Mouse (Mus musculus) liver, postnatal 0 days (tissue): Measurements from ENCODE around the gene Col4a2. TPM values are rescaled to one million over a fixed set of nuclear protein-coding genes. Genes with fewer than 3 reads are reported as not detected.

Experiments used
- ATAC-seq: fragments of 200-750 bp; cut with Nextera tagmentation; 2 replicates; pipeline ENCODE4 v1.8.0; 2017; ENCODE audit warnings: mild to moderate bottlenecking, moderate library complexity
- DNase-seq: peaks from one replicate; pipeline ENCODE4 v3.0.0-alpha.2; 2016
- H3K27ac ChIP-seq: fragments of 300-500 bp; sonication (generic); 2 replicates; pipeline ENCODE4 v1.5.1; 2014; ENCODE audit warnings: antibody characterized with exemption, moderate library complexity, mild to moderate bottlenecking, low read depth
- H3K27me3 ChIP-seq: fragments of 300-500 bp; sonication (generic); 2 replicates; pipeline ENCODE4 v1.6.1; 2014; ENCODE audit warnings: low read length, control low read depth, mixed read lengths; ENCODE audit not compliant: insufficient read depth
- H3K36me3 ChIP-seq: fragments of 300-500 bp; sonication (generic); replicated peaks from 2 replicates; pipeline ENCODE4 v1.6.1; 2014; ENCODE audit warnings: mild to moderate bottlenecking, control low read depth, low read length, moderate library complexity, mixed read lengths; ENCODE audit not compliant: insufficient read depth
- H3K4me1 ChIP-seq: fragments of 300-500 bp; sonication (generic); 2 replicates; pipeline ENCODE4 v1.6.1; 2014; ENCODE audit warnings: antibody characterized with exemption, mild to moderate bottlenecking, control low read depth; ENCODE audit not compliant: insufficient read depth
- H3K4me2 ChIP-seq: fragments of 300-500 bp; sonication (generic); 2 replicates; pipeline ENCODE4 v1.6.1; 2014; ENCODE audit warnings: low read depth, mild to moderate bottlenecking, low read length, moderate library complexity, mixed read lengths
- H3K4me3 ChIP-seq: fragments of 300-500 bp; sonication (generic); 2 replicates; pipeline ENCODE4 v1.5.1; 2014; ENCODE audit warnings: low read depth, low read length
- H3K9ac ChIP-seq: fragments of 300-500 bp; sonication (generic); replicated peaks from 2 replicates; pipeline ENCODE4 v1.6.1; 2014; ENCODE audit warnings: mild to moderate bottlenecking, moderate library complexity
- H3K9me3 ChIP-seq: fragments of 300-500 bp; sonication (generic); 2 replicates; pipeline ENCODE4 v1.6.1; 2016; ENCODE audit warnings: mild to moderate bottlenecking, control low read depth, low read length, mixed read lengths
- CTCF ChIP-seq: sonication (generic); IDR thresholded peaks from 2 replicates; pipeline ENCODE4 v1.5.1; 2016; ENCODE audit warnings: antibody characterized with exemption, low read depth
- EP300 ChIP-seq: IDR thresholded peaks from 2 replicates; pipeline ENCODE4 v1.6.1; 2016; ENCODE audit warnings: antibody characterized with exemption, low read depth, mild to moderate bottlenecking
- WGBS: fragments of 180-500 bp; shearing (Covaris S2); extraction: QIAGEN DNeasy Blood & Tissue Kit; methylation state at CpG from one replicate; pipeline ENCODE4 v1.1.7; 2014; ENCODE audit not compliant: insufficient replicate concordance; 5-methylcytosine and 5-hydroxymethylcytosine counted together
- polyA plus RNA-seq: library from polyadenylated mRNA; unstranded; fragments of >200 nt; fragmentation: Nextera tagmentation; extraction: Ambion mirVana; gene quantifications from 2 replicates; pipeline ENCODE4 v1.2.1, GENCODE M21; 2015

Col4a2 gene
- polyA plus RNA-seq, 1 experiment from 2014 or later, result 9.7 TPM

GRCm38 (mm10) chr8:11476338-11477177 lies 164.0 kb downstream of the Col4a2 start:
- peaks cover 19% of the 10 kb centered on the region for H3K27me3 ChIP-seq
- H3K9me3 ChIP-seq, result no peaks in the 10 kb centered on the region
- H3K36me3 ChIP-seq, result no peaks in the 10 kb centered on the region
- peak overlapping the region; percentile 82 for H3K4me2 ChIP-seq
- peak overlapping the region; percentile 88 for H3K27ac ChIP-seq
- peaks cover 30% of the 10 kb centered on the region for H3K4me1 ChIP-seq
- ATAC-seq (peak; percentile 43), DNase-seq (peak; percentile 64)
- H3K9ac ChIP-seq, result peak overlapping the region; percentile 64
- WGBS, result 11% methylated on average over 24 of the region's 24 CpGs
- TF ChIP-seq EP300, result no peak
- TF ChIP-seq CTCF, result no peak
- H3K4me3 ChIP-seq, result peak overlapping the region; percentile 62

DNA sequence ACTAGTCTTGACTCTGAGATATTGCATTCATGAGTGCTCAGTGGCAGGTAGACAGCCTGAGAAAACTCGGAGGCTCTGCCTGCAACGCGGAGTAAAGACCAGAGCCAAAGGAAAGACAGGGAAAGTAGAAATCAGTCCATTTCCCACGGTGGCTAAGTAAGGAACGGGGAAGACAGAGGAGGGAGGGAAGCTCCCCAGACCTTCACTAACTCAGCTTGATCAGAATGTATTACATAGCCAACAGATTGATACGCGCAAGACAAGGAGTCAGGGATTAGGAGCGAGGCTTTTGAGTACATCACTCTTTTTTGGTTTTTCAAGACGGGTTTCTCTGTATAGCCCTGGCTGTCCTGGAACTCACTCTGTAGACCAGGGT lies 164.6 kb downstream of the Col4a2 start:
- 8% methylated on average over 9 of the region's 9 CpGs for WGBS
- Histone ChIP-seq H3K36me3 (no peaks in the 10 kb centered on the region), H3K4me3 (peak overlapping the region; percentile 62), H3K9ac (peak overlapping the region; percentile 64), H3K4me2 (peak overlapping the region; percentile 82), H3K27ac (peak overlapping the region; percentile 88), H3K27me3 (peaks cover 19% of the 10 kb centered on the region), H3K9me3 (no peaks in the 10 kb centered on the region), H3K4me1 (peaks cover 27% of the 10 kb centered on the region)
- ATAC-seq (no peak), DNase-seq (no peak)
- TF ChIP-seq CTCF (no peak), EP300 (no peak)

DNA sequence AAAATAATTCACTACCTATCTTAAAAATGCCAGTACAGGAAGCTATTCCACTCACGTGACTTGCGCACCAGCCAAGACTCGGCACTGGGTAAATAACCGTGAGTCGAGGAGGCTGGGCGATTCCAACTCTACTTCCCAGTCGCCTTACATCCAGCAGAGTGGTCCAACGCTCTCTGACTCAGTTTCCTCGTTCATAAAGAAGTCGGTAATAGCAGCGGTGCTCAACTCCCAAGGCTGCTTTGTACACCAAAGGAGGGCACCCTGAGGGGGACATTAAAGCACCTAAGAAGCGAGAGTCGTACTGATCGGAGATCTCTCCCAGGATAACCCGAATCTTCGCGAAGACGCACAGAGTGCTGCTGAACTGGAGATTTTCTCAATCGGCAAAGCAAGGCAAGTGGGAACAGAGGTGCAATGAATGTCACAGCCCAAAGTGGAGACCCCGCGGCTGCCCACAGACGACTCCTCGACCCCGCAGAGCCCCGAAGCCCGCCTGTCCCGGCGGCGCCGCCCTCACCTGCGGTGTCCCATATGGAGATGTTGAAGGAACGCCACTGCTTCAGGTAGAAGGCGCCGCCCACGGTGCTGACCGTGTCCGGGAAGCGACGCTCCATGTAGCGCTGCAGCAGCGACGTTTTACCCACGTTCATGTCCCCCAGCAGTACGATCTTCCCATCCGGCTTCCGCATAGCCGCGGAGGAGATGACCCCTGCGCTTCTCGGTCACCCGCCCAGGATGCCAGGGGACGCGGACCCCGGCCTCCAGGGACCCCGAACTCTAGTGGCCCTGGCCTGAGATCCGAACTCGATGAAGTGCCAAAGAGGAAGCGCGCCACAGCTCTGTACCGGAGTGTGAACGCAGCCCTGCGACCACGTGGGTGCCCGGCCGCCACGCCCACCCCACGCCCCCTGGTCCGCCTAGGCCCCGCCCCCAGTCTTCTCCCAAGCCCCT lies 165.5 kb downstream of the Col4a2 start, which contains the start of gene Rab20:
Gene Rab20, minus strand, starts transcription at position 900 of the 951 bp plus-strand sequence.
- peak within 1 kb of the TSS; percentile 82 for H3K4me2 ChIP-seq
- WGBS, result under 1% methylated on average over 69 of the region's 69 CpGs
- H3K27ac ChIP-seq, result peak within 1 kb of the TSS; percentile 88
- peak within 1 kb of the TSS; percentile 62 for H3K4me3 ChIP-seq
- TF ChIP-seq EP300 (no peak), CTCF (no peak)
- peak within 1 kb of the TSS; percentile 64 for H3K9ac ChIP-seq
- DNase-seq (peak; percentile 83), ATAC-seq (peak; percentile 79)
- peaks cover 20% of the 10 kb centered on the region for H3K4me1 ChIP-seq
- H3K9me3 ChIP-seq, result no peaks in the 10 kb centered on the region
- H3K36me3 ChIP-seq, result no peaks in the 10 kb centered on the region
- peaks cover 19% of the 10 kb centered on the region for H3K27me3 ChIP-seq

DNA sequence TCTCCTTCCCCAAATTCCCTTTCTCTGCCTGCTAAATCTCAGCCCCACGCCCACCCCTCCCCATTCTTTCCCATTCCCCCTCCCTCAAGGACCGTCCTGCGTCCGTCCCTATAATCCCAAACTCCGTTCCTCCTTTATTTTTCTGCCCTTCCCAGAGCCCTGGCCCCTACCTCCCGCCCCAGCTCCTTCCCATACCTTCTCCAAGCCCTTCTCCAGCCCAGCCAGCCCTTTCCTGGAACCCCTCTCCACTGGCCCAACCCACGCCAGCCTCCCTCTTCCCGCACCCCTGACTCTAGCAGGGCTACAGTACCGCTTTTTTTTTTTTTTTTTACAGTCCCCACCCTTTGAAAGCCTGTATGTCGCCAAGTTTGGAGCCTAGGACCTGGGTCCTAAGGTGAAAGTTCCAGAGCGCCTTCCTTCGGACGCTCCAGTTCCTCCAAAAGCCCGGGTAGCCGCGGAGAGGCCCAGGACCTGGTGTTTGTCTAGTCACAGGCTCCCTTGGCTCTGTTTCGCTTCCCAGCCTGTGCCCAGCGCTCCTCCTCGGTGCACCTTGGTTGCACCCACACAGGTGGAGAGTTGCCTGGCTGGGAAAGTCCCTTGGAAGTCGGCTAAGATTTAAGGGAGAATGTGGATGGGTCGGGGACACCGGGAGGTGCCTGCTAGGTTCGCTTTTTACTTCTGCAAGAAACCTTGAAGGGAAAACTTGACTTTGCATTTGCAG lies 166.4 kb downstream of the Col4a2 start:
- H3K9me3 ChIP-seq, result no peaks in the 10 kb centered on the region
- H3K4me3 ChIP-seq, result peak overlapping the region; percentile 62
- peak overlapping the region; percentile 64; the same call in 1 of the 2 replicates for H3K9ac ChIP-seq
- TF ChIP-seq CTCF, result no peak
- TF ChIP-seq EP300, result no peak
- ATAC-seq, result no peak
- WGBS, result 7% methylated on average over 22 of the region's 23 CpGs
- peaks cover 12% of the 10 kb centered on the region for H3K4me1 ChIP-seq
- peaks cover 19% of the 10 kb centered on the region for H3K27me3 ChIP-seq
- H3K27ac ChIP-seq, result peak overlapping the region; percentile 16; the same call in 1 of the 2 replicates
- peak overlapping the region; percentile 82 for H3K4me2 ChIP-seq
- DNase-seq, result no peak
- no peaks in the 10 kb centered on the region for H3K36me3 ChIP-seq

DNA sequence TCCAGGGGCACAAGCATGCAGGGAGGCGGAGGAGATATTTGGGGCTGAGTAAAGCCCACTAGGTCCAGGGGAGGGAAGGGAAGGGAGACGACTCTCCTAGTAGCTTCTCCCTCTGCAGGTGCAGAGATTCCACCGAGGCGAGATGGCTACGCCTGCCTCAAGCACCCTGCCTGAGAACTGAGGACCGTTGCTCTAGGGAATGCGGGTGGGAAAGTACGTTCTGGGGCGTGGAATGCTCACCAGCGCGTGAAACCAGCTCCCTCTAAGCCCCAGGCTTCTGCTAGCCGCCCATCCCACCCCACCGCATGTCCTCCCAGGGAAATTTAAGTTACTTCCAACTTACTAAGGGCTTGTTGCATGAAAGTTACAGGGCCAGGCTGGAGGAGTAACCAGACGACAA lies 167.0 kb downstream of the Col4a2 start:
- Histone ChIP-seq H3K4me2 (no peak overlapping the region), H3K4me1 (peaks cover 5% of the 10 kb centered on the region), H3K27ac (no peak overlapping the region), H3K9ac (no peak overlapping the region), H3K36me3 (no peaks in the 10 kb centered on the region), H3K27me3 (peaks cover 19% of the 10 kb centered on the region), H3K4me3 (no peak overlapping the region), H3K9me3 (no peaks in the 10 kb centered on the region)
- no peak for DNase-seq
- ATAC-seq, result no peak
- TF ChIP-seq EP300 (no peak), CTCF (no peak)
- WGBS, result 22% methylated on average over 14 of the region's 14 CpGs
